Mouse (Mus musculus): ENCODE data around the gene Rbm15b. TPM values are rescaled to one million over a fixed set of nuclear protein-coding genes. Genes with fewer than 3 reads are reported as not detected.

Gene Rbm15b
- total and polyA plus RNA-seq, 2 experiments from 2014 or later, result 2.2 to 14.5 TPM

- Histone ChIP-seq H3K4me3 (ENCODE audit: low read depth, low read length) (0 out of 2 replicates have a peak overlapping the region, but pooled peaks have one; percentile 87), H3K9ac (replicated peaks; ENCODE audit: low read depth, low read length) (0 out of 2 replicates have a peak overlapping the region, but pooled peaks have one; percentile 5), H3K27me3 (ENCODE audit: control insufficient read depth, insufficient read depth, low read length) (no peaks in the 10 kb centered on the region), H3K27ac (ENCODE audit: low read depth) (no peak overlapping the region), H3K4me1 (ENCODE audit: control insufficient read depth, insufficient read depth) (peaks cover 27% of the 10 kb centered on the region), H3K36me3 (replicated peaks; ENCODE audit: control insufficient read depth, insufficient read depth, low read length) (peaks cover 41% of the 10 kb centered on the region), H3K4me2 (ENCODE audit: low read depth, low read length) (peak overlapping the region; percentile 97), H3K9me3 (replicated peaks; ENCODE audit: control insufficient read depth, low read length) (no peaks in the 10 kb centered on the region)
- WGBS, result 37% methylated on average over 16 of the region's 16 CpGs
- no peak for ATAC-seq (ENCODE audit: insufficient read depth, low read depth)
- TF ChIP-seq EP300 (IDR thresholded peaks at IDR 0.05; ENCODE audit: low read depth), result no peak
- no peak for TF ChIP-seq CTCF (IDR thresholded peaks at IDR 0.05; ENCODE audit: low read depth)
- DNase-seq (ENCODE audit: low spot score), result no peak
Measured at GRCm38 (mm10) chr9:106884306-106884705, 2.9 kb downstream of the Rbm15b start.

GRCm38 (mm10) chr9:106883085-106883484 is 4.1 kb downstream of the Rbm15b start:
- Histone ChIP-seq H3K4me3 (ENCODE audit: low read depth, low read length) (no peak overlapping the region), H3K4me1 (ENCODE audit: control insufficient read depth, insufficient read depth) (peaks cover 27% of the 10 kb centered on the region), H3K27ac (ENCODE audit: low read depth) (no peak overlapping the region), H3K4me2 (ENCODE audit: low read depth, low read length) (no peak overlapping the region), H3K36me3 (replicated peaks; ENCODE audit: control insufficient read depth, insufficient read depth, low read length) (peaks cover 32% of the 10 kb centered on the region), H3K27me3 (ENCODE audit: control insufficient read depth, insufficient read depth, low read length) (no peaks in the 10 kb centered on the region), H3K9me3 (replicated peaks; ENCODE audit: control insufficient read depth, low read length) (no peaks in the 10 kb centered on the region), H3K9ac (replicated peaks; ENCODE audit: low read depth, low read length) (no peak overlapping the region)
- no peak for ATAC-seq (ENCODE audit: insufficient read depth, low read depth)
- 73% methylated on average over 3 of the region's 3 CpGs for WGBS
- no peak for DNase-seq (ENCODE audit: low spot score)
- no peak for TF ChIP-seq CTCF (IDR thresholded peaks at IDR 0.05; ENCODE audit: low read depth)
- no peak for TF ChIP-seq EP300 (IDR thresholded peaks at IDR 0.05; ENCODE audit: low read depth)

GRCm38 (mm10) chr9:106882176-106882575 is 5.1 kb downstream of the Rbm15b start:
- Histone ChIP-seq H3K27me3 (ENCODE audit: control insufficient read depth, insufficient read depth, low read length) (no peaks in the 10 kb centered on the region), H3K4me1 (ENCODE audit: control insufficient read depth, insufficient read depth) (peaks cover 27% of the 10 kb centered on the region), H3K4me3 (ENCODE audit: low read depth, low read length) (no peak overlapping the region), H3K9ac (replicated peaks; ENCODE audit: low read depth, low read length) (no peak overlapping the region), H3K9me3 (replicated peaks; ENCODE audit: control insufficient read depth, low read length) (no peaks in the 10 kb centered on the region), H3K4me2 (ENCODE audit: low read depth, low read length) (no peak overlapping the region), H3K36me3 (replicated peaks; ENCODE audit: control insufficient read depth, insufficient read depth, low read length) (peaks cover 41% of the 10 kb centered on the region), H3K27ac (ENCODE audit: low read depth) (no peak overlapping the region)
- ATAC-seq (ENCODE audit: insufficient read depth, low read depth) (no peak), DNase-seq (ENCODE audit: low spot score) (no peak)
- TF ChIP-seq EP300 (IDR thresholded peaks at IDR 0.05; ENCODE audit: low read depth) (no peak), CTCF (IDR thresholded peaks at IDR 0.05; ENCODE audit: low read depth) (no peak)
- WGBS, result 81% methylated on average over 4 of the region's 4 CpGs

GRCm38 (mm10) chr9:106881071-106881755 is 6.0 kb downstream of the Rbm15b start:
- H3K4me2 ChIP-seq (ENCODE audit: low read depth, low read length), result no peak overlapping the region
- peaks cover 47% of the 10 kb centered on the region for H3K36me3 ChIP-seq (replicated peaks; ENCODE audit: control insufficient read depth, insufficient read depth, low read length)
- no peak for ATAC-seq (ENCODE audit: insufficient read depth, low read depth)
- no peaks in the 10 kb centered on the region for H3K27me3 ChIP-seq (ENCODE audit: control insufficient read depth, insufficient read depth, low read length)
- H3K9me3 ChIP-seq (replicated peaks; ENCODE audit: control insufficient read depth, low read length), result no peaks in the 10 kb centered on the region
- H3K4me1 ChIP-seq (ENCODE audit: control insufficient read depth, insufficient read depth), result peaks cover 27% of the 10 kb centered on the region
- no peak overlapping the region for H3K27ac ChIP-seq (ENCODE audit: low read depth)
- no peak overlapping the region for H3K9ac ChIP-seq (replicated peaks; ENCODE audit: low read depth, low read length)
- 55% methylated on average over 4 of the region's 4 CpGs for WGBS
- DNase-seq (ENCODE audit: low spot score), result no peak
- H3K4me3 ChIP-seq (ENCODE audit: low read depth, low read length), result no peak overlapping the region
- TF ChIP-seq CTCF (IDR thresholded peaks at IDR 0.05; ENCODE audit: low read depth) (no peak), EP300 (IDR thresholded peaks at IDR 0.05; ENCODE audit: low read depth) (no peak)

- Histone ChIP-seq H3K4me3 (ENCODE audit: low read depth, low read length) (no peak overlapping the region), H3K36me3 (replicated peaks; ENCODE audit: control insufficient read depth, insufficient read depth, low read length) (peaks cover 65% of the 10 kb centered on the region), H3K4me1 (ENCODE audit: control insufficient read depth, insufficient read depth) (peaks cover 10% of the 10 kb centered on the region), H3K9ac (replicated peaks; ENCODE audit: low read depth, low read length) (0 out of 2 replicates have a peak overlapping the region, but pooled peaks have one; percentile 25), H3K9me3 (replicated peaks; ENCODE audit: control insufficient read depth, low read length) (no peaks in the 10 kb centered on the region), H3K27ac (ENCODE audit: low read depth) (no peak overlapping the region), H3K4me2 (ENCODE audit: low read depth, low read length) (no peak overlapping the region), H3K27me3 (ENCODE audit: control insufficient read depth, insufficient read depth, low read length) (no peaks in the 10 kb centered on the region)
- ATAC-seq (ENCODE audit: insufficient read depth, low read depth), result no peak
- no peak for TF ChIP-seq EP300 (IDR thresholded peaks at IDR 0.05; ENCODE audit: low read depth)
- TF ChIP-seq CTCF (IDR thresholded peaks at IDR 0.05; ENCODE audit: low read depth), result no peak
- WGBS, result 68% methylated on average over 4 of the region's 4 CpGs
- no peak for DNase-seq (ENCODE audit: low spot score)
Measured at GRCm38 (mm10) chr9:106879471-106879870, 7.8 kb downstream of the Rbm15b start.

- H3K9ac ChIP-seq (replicated peaks; ENCODE audit: low read depth, low read length), result no peak overlapping the region
- no peaks in the 10 kb centered on the region for H3K27me3 ChIP-seq (ENCODE audit: control insufficient read depth, insufficient read depth, low read length)
- TF ChIP-seq EP300 (IDR thresholded peaks at IDR 0.05; ENCODE audit: low read depth) (no peak), CTCF (IDR thresholded peaks at IDR 0.05; ENCODE audit: low read depth) (no peak)
- H3K27ac ChIP-seq (ENCODE audit: low read depth), result no peak overlapping the region
- no peaks in the 10 kb centered on the region for H3K4me1 ChIP-seq (ENCODE audit: control insufficient read depth, insufficient read depth)
- no peak overlapping the region for H3K4me2 ChIP-seq (ENCODE audit: low read depth, low read length)
- no peaks in the 10 kb centered on the region for H3K9me3 ChIP-seq (replicated peaks; ENCODE audit: control insufficient read depth, low read length)
- WGBS, result 83% methylated on average over 3 of the region's 3 CpGs
- no peak overlapping the region for H3K4me3 ChIP-seq (ENCODE audit: low read depth, low read length)
- peaks cover 70% of the 10 kb centered on the region for H3K36me3 ChIP-seq (replicated peaks; ENCODE audit: control insufficient read depth, insufficient read depth, low read length)
- ATAC-seq (ENCODE audit: insufficient read depth, low read depth) (no peak), DNase-seq (ENCODE audit: low spot score) (no peak)
Measured at GRCm38 (mm10) chr9:106876666-106877065, 10.6 kb downstream of the Rbm15b start.
